Mouse (Mus musculus): ENCODE data around the gene Srgap2.

DNA sequence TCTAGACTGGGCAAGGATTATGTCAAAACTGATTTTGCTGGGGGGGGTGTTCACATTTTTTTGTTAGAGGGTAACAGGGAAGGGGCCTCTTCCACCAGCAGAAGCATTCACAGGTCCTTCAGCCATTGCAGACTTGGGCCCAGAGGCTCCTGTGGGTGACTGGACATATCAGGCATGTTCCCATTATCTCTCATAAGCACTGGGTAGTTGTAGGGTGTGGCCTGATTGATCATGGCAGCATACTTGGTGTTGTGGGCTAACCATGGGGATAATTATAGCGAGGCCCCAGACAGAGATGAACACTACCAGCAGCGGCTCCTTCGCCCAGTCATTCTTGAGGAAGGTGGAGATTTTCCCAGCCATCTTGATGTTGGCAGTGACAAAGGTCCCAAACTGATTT is 79.8 kb downstream of the Srgap2 start:
- no peak for TF ChIP-seq POLR2A (IDR thresholded peaks at IDR 0.05; ENCODE audit: insufficient read depth, low read length)
- no peak for TF ChIP-seq CTCF (IDR thresholded peaks at IDR 0.05; ENCODE audit: low read depth, low read length)
- no peak for TF ChIP-seq EP300 (IDR thresholded peaks at IDR 0.05; ENCODE audit: insufficient read depth, low read depth, low read length)

Data from ES-Bruce4 (cell line).